Mouse (Mus musculus): ENCODE measurements at regions not wholly inside any gene's neighbourhood (a gene's known extent, or its start where the extent isn't known, plus 50 kb on each side); places are given as distances from the start of the nearest gene placed in this dataset.

DNA sequence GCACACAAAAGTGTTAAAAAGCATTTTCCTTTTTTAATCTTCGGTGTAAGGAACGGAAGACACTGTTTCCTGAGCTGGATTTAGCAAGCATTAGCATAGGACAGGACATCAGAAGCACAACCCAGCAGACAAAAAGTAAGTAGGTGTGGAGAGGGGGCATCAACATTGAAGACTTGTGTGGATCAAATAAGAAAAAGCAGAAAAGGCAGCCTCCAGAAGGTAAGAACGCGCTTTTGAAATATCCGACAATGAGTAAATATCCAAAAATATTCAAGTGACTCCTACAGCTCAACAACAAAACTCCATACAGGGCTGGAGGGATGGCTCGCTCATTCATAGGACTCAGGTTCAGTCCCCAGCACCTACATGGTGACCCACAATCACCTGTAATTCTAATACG lies 286.9 kb downstream of the Pdcd6ip start:
- in situ Hi-C loops (cut with MboI, MseI): no loop called here

DNA sequence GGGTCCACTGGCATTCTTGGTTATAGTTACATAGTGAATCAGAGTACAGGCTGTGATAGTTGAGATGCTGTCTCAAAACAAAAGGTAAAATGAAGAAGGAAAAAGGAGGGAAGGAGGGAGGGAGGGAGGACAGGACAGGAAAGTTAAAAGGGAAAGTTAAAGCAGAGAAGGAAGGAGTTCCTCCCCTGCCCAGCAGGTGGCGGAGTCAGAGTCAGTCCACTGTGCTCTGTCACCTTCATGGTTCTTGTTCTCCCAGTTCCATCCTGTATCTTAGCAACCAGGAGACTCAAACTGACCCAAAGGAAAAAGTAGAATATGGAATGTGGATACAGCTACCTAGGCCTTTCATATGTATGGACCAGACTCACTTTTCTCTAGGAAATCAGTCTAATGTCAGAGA lies 288.3 kb downstream of the Pdcd6ip start:
- in situ Hi-C loops (cut with MboI, MseI): no loop called here

GRCm38 (mm10) chr9:113417106-113417505 lies 291.0 kb downstream of the Pdcd6ip start:
- in situ Hi-C loops (cut with MboI, MseI): no loop called here

- in situ Hi-C loops (cut with MboI, MseI): no loop called here
Observed at GRCm38 (mm10) chr9:113415511-113415931, 292.5 kb downstream of the Pdcd6ip start.

GRCm38 (mm10) chr9:113414690-113415089 lies 293.4 kb downstream of the Pdcd6ip start:
- in situ Hi-C loops (cut with MboI, MseI): no loop called here

DNA sequence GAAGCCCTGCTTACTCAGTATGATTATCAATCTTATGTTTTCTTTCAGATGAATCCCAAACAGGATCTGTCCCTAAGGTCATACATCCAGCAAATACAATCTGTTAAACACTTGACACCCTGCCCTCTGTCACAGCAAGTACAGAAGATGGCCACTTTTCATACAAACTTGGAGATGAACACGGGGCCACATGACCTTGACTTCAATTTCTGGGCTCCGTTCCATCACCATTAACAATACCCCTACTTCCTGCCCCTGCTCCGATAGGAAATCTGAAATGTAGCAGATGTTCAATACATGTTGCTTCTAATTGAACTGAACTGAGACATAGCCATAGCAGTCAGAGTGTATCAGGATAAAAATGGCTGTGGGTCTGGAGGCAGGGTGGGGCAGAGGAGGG lies 294.2 kb downstream of the Pdcd6ip start:
- in situ Hi-C loops (cut with MboI, MseI): no loop called here

- in situ Hi-C loops (cut with MboI, MseI): no loop called here
Observed at GRCm38 (mm10) chr9:113411638-113412037, 296.4 kb downstream of the Pdcd6ip start.

DNA sequence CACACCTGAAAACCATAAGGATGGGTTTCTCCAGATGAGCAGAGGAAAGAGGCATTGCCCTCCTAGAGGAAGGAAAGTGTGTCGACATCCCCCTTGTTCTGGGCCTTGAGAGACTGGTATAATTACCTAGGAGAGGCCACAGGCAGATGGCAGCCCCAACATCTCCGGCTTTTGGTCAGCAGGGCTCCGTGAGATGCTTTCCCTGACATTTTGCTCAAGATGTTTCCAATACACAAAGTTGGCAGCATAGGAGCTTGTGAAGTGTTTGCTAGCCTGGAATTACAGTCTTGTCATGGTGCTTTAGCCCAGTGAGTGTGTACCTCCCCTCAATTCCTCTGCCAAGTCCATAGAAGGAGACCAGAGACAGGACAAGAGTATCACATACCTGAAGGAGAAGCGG lies 299.5 kb downstream of the Pdcd6ip start:
- in situ Hi-C loops (cut with MboI, MseI): no loop called here

- in situ Hi-C loops (cut with MboI, MseI): loop anchor here (10.0 kb wide), 1 partner anchor 1610 kb away; no protein-coding TSS in a partner anchor
Observed at GRCm38 (mm10) chr9:113394320-113394719, 313.7 kb downstream of the Pdcd6ip start.

GRCm38 (mm10) chr9:113387356-113387755 lies 320.7 kb downstream of the Pdcd6ip start:
- in situ Hi-C loops (cut with MboI, MseI): no loop called here

GRCm38 (mm10) chr9:113381591-113382110 lies 326.4 kb downstream of the Pdcd6ip start:
- in situ Hi-C loops (cut with MboI, MseI): no loop called here

DNA sequence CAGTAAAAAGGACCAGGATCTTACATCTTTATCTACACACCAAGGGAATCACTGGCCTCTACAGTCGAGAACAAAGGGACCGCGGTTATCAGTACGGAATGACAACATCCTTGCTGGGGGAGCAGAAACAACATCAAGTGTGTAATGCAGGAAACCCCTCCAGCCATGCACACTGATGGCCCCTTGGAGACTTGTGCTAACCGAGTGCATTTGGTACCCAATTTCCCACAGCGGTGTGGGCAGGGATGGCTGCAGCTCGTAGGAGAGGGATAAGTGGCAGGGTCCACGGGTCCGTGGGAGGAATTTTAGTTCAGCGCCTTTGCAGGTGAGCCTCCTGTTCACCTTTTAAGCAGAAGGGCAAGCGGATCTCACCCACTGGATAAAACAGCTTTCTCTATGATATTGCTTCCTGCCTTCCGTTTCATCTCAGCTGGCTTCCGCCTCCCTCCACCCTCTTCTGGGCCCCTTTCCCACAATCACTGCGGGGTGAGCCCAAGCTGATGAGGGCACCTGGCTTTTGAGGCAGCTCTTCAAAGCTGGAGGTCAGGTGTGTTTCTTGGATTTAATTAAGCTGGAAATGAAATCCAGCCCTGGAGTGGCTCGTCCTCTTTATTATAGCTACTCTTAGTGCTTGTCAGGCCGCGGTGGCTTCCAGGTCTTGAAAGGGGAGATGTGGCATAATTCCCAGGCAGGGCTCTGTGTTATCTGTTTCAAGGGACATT lies 327.5 kb downstream of the Pdcd6ip start:
- in situ Hi-C loops (cut with MboI, MseI): no loop called here

- in situ Hi-C loops (cut with MboI, MseI): no loop called here
Observed at GRCm38 (mm10) chr9:113378525-113378924, 329.5 kb downstream of the Pdcd6ip start.

GRCm38 (mm10) chr9:113371718-113372306 lies 336.2 kb downstream of the Pdcd6ip start:
- in situ Hi-C loops (cut with MboI, MseI): no loop called here

DNA sequence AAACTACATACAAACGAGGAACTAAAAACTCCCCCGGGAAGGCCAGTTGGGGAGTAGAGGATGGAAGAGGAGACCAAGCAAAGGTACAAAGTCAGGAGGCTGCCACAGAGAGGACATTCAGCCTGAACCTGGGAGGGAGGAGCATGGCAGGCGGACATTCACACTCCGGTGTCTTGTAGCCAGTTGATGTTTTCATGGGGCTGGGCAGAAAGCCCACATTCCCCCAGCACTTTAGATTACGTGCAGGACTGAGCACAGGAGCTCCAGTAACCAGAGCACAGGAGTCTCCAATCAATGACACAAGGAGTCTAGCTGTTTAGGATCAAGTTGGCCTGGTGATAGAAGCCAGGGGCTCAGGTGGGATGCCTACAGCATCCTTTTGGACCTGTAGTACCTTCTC lies 360.1 kb downstream of the Pdcd6ip start:
- in situ Hi-C loops (cut with MboI, MseI): no loop called here

- in situ Hi-C loops (cut with MboI, MseI): no loop called here
Observed at GRCm38 (mm10) chr9:113346531-113346930, 361.5 kb downstream of the Pdcd6ip start.

- in situ Hi-C loops (cut with MboI, MseI): no loop called here
Observed at GRCm38 (mm10) chr9:113342131-113342530, 365.9 kb downstream of the Pdcd6ip start.

- in situ Hi-C loops (cut with MboI, MseI): no loop called here
Observed at GRCm38 (mm10) chr9:113340838-113341237, 367.2 kb downstream of the Pdcd6ip start.

GRCm38 (mm10) chr9:113340036-113340435 lies 368.0 kb downstream of the Pdcd6ip start:
- in situ Hi-C loops (cut with MboI, MseI): no loop called here

DNA sequence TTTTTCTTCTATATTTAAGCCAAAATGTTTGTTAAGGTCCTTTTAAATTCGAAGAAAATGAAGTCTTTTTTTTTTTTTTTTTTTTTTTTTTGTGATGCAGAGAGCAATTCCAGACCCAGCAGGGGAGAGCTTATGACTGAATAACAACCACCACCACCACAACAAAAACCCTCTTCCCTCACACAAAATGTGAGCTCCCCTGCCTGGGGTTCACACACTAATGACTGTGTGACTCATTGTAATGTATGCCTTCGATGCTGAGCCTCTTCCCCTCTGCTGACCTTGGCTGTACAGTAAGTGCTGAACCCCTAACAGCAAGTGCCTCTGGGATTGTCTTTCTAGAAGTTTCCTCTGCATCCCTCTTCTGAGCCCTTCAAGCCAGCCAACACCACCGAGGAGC lies 383.6 kb downstream of the Pdcd6ip start:
- in situ Hi-C loops (cut with MboI, MseI): no loop called here

- in situ Hi-C loops (cut with MboI, MseI): no loop called here
Observed at GRCm38 (mm10) chr9:113309707-113310574, 398.1 kb downstream of the Pdcd6ip start.

- in situ Hi-C loops (cut with MboI, MseI): no loop called here
Observed at GRCm38 (mm10) chr9:113305761-113306160, 402.3 kb downstream of the Pdcd6ip start.

All from T-helper 2 cell (primary cell).